Mouse (Mus musculus) megakaryocyte-erythroid progenitor cell, adult 5-6 weeks (primary cell): ENCODE measurements at regions not wholly inside any gene's neighbourhood (a gene's known extent, or its start where the extent isn't known, plus 50 kb on each side); places are given as distances from the start of the nearest gene placed in this dataset.

ENCODE experiments used
- ATAC-seq: replicated peaks from 2 replicates; pipeline ENCODE4 v1.8.0; 2016; ENCODE audit warnings: mild to moderate bottlenecking, inconsistent platforms; ENCODE audit not compliant: severe bottlenecking, poor library complexity, low FRiP score, low TSS enrichment

- no peak for ATAC-seq
Observed at GRCm38 (mm10) chr13:111995716-111996115, 186.9 kb upstream of the Map3k1 start.

DNA sequence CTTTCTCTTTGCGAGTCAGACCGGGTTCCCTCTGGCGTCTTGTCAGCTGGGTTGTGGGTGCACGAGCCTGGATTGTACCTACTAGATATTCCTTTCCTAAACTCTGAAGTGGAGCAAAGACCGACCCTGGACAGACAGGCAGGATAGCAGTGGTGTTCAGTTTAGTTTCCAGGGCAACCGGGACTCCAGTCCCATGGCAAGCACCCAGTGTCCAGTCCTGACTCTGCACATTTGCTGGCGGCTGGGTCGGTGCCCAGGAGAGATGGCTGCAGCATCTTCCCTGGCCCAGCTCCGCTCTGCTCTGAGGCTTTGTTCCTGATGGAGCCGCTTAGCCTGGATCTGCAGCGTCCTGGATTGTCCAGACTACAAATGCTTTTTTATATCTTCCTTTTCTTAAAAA lies 188.1 kb upstream of the Map3k1 start:
- ATAC-seq = no peak

- no peak for ATAC-seq
Observed at GRCm38 (mm10) chr13:111997980-111998945, 189.5 kb upstream of the Map3k1 start.

DNA sequence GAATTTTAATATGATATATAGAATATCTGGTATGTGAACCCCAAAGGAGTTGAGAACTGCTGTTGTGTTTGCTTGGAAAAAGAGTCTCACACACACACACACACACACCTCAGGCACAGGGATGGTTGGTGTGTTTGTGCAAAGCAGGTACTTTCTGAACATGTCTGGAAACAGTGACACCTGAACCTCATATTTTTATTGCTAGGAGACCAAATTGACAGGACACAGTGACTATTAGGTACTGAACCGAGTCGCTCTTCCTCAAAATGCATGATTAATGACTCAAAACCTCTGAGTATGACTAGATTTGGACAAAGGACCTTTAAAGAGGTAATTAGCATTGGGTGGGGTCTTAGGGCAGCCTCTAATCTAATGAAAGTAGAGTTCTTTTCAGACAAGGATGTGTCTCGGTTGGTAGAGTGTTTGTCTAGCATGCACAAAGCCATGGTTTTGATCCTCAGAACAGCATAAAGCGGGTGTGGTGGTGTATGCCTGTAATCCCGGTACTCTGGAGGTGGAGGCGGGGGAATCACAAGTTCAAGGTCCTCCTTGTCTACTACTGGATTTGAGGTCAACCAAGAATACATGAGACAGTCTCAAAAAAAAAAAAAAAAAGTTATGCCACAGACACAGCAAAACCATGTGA lies 191.0 kb upstream of the Map3k1 start:
- no peak for ATAC-seq

- no peak for ATAC-seq
Observed at GRCm38 (mm10) chr13:112000293-112000665, 191.5 kb upstream of the Map3k1 start.

GRCm38 (mm10) chr13:112000696-112001095 lies 191.9 kb upstream of the Map3k1 start:
- ATAC-seq = no peak

GRCm38 (mm10) chr13:112001155-112002025 lies 192.6 kb upstream of the Map3k1 start:
- ATAC-seq = peak; percentile 72

GRCm38 (mm10) chr13:112002661-112003347 lies 194.0 kb upstream of the Map3k1 start:
- ATAC-seq = peak; percentile 53

GRCm38 (mm10) chr13:112003445-112003844 lies 194.7 kb upstream of the Map3k1 start:
- ATAC-seq = no peak

DNA sequence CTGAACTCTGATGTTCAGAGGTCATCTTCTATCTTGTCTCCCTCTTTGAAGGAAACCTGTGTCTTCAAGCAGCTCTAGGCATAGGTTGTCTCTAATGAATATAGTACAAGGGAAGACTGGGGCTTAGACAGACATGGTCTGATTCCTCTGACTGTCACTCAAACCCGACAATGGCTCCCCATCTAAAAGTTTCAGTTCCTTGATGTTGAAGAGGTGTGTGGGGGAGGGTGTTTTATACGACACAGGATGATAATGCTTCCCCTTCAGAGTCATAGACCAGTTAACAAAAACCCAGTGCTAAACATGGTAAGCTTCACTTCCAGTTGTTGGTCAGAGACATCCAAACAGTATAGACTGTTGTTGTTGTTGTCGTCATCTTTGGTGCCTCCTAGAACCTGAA lies 195.3 kb upstream of the Map3k1 start:
- no peak for ATAC-seq

DNA sequence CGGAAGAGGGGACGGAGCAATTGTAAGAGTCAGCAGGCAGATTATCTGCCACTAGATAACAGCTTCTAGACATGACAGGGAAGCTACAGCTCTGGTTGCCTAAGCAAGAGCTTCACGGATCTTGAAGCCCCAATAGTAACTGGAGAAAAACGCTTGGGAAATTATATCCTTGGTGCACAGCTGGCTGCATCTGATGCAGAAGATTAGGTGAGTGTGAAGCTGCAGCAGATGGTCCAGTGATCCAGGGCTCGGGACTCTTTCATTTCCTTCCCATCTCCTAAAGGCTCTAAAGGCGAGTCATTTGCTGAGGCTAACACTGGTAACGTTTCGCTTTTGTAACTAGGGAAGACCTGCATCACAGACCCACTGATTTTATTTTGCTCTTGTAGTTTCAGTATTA lies 196.6 kb upstream of the Map3k1 start:
- no peak for ATAC-seq

DNA sequence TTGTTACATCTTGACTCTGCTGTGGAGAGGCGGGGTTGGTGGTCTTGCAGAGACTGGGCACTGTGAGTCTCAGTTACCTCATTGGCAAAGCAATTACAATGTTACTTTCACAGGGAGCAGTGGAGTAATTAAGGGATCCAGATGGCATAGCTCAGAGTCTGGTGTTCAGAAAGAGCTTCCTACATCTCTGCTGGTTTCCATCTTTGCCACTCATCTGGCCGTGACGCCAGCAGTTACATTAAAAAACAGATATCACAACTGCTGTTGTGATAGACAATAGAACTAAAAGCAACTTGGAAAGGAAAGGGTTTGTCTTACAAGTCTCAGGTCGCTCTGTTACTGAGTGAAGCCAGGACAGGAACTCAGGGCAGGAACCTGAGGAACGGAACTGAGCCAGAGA lies 200.0 kb upstream of the Map3k1 start:
- ATAC-seq = no peak

GRCm38 (mm10) chr13:112009288-112009687 lies 200.5 kb upstream of the Map3k1 start:
- no peak for ATAC-seq

GRCm38 (mm10) chr13:112010464-112010863 lies 201.7 kb upstream of the Map3k1 start:
- no peak for ATAC-seq

DNA sequence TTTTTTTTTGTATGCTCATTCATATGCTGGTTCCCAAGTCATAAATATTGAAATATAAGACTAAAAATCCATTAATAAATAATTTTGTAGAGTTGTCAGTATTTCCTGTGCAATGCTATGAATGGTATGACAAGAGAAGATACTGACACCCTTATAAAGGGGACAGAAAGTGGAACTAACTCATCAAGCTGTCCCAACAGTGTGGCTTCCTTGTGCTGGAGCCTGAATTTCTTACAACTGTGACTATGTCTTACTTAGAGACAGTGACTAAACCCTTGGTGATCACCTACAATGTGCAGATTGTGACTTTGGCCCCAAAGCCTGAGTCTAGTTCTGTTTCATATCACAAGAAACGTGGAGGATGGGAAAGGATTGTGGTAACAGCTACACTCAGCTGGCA lies 203.8 kb upstream of the Map3k1 start:
- ATAC-seq = no peak

DNA sequence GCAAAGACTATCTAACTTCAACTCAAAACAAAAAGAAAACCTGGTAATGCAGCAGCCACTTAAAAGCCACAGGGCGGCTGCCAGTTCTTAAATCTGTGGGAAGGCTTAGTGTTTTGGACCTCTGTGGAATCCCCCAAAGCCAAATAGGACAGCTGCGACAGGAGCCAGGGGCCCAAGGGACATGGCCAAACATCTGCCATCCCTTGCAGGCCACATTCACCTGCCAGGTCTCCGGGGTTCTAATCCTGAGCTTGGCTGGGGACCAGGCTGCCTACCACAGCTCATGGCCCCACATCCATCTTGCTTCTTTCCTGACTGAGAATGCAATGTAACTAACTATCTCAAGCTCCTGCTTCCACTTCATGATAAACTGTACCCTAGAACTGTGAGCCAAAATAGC lies 206.3 kb upstream of the Map3k1 start:
- ATAC-seq = no peak

DNA sequence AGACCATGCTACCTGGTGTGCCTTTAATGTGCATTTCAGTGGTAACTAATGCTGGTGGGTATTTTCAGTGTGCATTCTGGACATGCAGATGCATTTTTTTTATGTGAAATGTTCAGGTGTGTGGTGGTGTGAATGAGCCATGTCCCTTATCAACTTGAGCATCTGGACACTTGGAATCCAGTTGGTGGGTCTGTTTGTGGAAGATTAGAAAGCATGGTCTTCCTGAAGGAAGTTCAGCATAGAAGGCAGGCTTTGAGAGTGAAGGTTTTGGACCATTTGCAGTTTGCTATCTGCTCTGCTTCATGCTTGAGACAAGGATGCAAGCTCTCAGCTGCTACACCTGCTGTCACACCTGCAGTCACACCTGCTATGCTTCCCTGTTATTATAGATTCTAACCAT lies 207.5 kb upstream of the Map3k1 start:
- peak; percentile 55 for ATAC-seq

DNA sequence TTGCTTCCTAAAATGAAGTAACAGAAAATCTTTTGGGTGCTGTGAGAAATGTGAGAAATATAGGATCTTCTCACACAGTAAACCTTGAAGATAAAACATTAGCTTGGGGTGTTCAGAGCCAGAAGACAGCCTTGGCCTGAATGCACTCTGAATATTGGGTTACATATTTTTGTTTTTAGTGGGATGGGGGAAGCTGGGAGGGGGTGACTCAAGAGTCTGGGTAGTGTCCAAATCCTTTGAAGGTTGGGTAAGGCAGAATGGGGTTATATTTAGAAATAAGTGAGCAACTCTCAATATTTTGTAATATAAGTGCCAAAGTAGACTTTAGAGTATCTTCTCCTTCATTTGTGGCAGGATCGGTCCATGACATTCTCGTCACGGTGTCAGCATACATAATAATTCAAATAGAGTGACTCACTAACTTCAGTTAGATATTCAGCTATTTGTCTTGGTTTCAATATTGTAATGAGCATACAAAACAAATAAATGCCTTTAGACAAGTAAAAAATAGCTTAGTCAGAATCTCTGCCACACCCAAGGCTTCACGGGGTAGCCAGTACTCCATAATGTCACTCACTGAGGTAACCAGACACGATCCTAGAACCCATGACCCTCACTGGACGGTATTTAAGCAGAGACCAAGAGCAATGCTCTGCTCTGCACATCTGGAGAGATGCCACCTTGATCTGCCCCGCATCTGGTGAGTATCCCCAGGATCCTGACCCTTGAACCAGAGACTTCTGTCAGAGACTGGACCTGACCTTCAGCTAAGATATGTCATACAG lies 209.9 kb upstream of the Map3k1 start:
- ATAC-seq = no peak

GRCm38 (mm10) chr13:112019575-112019974 lies 210.8 kb upstream of the Map3k1 start:
- ATAC-seq = no peak
